Mouse (Mus musculus) liver, adult (tissue): Measurements from ENCODE around the gene Shisa9.

ENCODE experiments used
- GATA4 ChIP-seq: IDR thresholded peaks from 2 replicates; pipeline ENCODE4 v1.6.1; 2014; ENCODE audit warnings: mild to moderate bottlenecking, low read length; ENCODE audit not compliant: insufficient replicate concordance

The Shisa9 gene

DNA sequence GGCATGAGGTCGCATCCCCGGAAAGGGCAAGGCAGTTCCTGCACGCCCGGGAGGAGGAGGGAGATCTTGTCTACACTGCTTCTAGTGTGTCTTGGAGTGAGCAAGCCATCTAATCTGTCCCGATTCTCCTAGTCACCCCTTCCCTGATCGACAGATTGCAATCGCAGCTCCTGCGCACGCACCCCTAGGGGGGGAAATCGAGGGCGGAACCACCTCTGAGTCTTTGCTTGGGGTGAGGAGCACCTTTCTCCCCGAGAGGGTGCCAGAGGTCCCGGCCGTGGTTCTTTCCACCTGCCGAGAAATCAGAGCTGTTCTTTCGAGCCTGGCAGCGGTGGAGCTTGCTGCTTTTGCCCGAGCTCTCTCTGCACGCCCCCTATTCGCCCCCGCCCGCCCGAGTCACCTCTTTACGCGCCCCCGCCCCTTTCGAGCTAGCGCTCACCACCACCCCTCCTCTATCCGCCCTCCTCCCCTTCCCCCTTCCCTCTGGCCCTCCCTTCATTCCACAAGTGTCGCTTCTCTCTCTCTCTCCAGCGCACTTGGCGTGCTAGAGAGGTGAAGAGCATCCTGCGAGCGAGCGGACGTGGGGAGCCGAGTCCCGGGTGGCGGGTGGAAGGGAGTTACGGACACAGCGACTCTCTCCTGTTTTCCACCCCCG lies at the start of gene Shisa9:
TSS of gene Shisa9 (plus strand) at position 498 of the 655 bp plus-strand sequence.
- no peak for TF ChIP-seq GATA4

- TF ChIP-seq GATA4 = no peak
Observed at GRCm38 (mm10) chr16:11940477-11940876, 43.4 kb upstream of the Shisa9 start.

DNA sequence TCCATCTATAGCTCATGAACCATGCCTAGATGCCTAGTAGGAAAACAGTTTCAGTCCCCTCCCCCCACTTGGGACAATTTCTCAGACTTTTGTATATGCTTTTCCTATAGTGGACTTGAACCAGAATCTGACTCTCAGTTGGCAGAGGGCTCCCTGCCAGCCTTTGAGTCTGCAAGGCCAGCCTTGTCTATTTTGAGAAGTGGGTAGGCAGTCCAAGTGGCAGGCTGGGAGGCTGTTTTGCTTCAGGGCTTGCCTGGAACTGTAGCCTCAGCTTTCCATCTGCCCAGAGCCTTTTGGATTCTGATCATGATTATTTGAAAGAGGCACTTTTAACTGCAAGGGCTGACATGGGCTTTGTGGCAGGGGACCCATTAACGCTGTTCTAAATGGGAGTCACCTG lies 23.2 kb upstream of the Shisa9 start:
- no peak for TF ChIP-seq GATA4

GRCm38 (mm10) chr16:11966041-11966440 lies 17.9 kb upstream of the Shisa9 start:
- TF ChIP-seq GATA4 = no peak

GRCm38 (mm10) chr16:11967579-11967978 lies 16.3 kb upstream of the Shisa9 start:
- no peak for TF ChIP-seq GATA4

DNA sequence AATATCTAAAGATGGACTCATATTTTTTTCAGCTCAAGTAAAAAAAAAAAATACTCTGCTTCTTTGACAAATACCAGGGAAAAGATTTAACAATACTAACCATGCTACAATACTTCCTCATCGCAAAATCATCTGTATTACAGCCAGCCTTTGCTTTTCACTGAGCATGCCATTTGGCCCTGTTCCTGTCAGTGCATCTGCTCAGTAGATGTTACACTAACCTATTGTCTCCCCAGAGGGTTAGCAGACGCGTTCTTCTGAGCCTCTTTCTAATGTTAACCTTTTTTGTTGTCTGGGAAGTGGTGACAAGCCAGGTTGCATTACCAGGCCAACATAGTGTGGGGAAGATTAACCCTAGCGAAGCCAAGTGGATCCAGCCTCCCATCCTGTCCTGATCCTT lies 10.2 kb upstream of the Shisa9 start:
- TF ChIP-seq GATA4 = no peak

DNA sequence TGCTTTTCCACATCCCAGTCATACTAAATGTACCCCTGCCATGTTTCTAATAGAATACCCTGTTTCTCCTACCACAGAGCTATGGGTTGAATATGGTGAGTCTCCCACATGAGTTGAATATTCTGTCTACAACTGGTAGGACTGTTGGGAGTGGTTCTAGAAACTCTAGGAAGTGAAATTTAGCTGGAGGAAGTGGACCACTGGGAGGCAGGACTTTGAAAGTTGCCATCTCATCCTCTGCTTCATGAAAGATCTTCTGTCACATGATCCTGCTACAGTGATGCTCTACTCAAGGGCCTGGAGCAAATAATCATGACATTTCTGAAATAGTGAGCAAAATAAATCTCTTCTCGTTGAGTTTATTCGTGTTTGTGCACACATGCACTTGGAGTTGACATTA lies 7.2 kb upstream of the Shisa9 start:
- TF ChIP-seq GATA4 = no peak

- TF ChIP-seq GATA4 = no peak
Observed at GRCm38 (mm10) chr16:11980764-11981163, 3.1 kb upstream of the Shisa9 start.

- TF ChIP-seq GATA4 = no peak
Observed at GRCm38 (mm10) chr16:11983106-11983615, 752 bp upstream of the Shisa9 start.

DNA sequence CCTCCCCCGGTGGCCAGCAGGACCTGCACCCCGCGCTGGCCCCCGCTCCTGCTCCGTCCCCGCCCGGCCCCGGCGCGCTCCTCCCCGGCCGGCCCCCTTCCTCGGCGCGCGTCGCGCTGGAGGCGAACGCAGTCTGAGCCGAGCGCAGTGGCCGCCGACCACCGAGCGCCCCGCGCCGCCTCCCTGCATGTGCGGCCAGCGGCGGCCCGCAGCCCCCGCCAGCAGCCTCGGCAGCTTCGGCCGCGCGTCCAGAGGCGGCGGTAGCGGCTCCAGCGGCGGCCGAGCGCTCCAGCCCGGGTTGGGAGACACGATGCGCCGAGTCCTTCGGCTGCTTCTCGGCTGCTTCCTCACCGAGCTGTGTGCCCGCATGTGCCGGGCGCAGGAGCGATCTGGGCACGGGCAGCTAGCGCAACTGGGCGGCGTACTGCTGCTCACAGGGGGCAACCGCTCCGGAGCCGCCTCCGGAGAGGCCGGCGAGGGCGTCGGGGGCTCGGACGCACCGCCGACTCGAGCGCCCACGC lies 418 bp downstream of the Shisa9 start:
- no peak for TF ChIP-seq GATA4

- TF ChIP-seq GATA4 = no peak
Observed at GRCm38 (mm10) chr16:11987056-11987455, 3.1 kb downstream of the Shisa9 start.

- no peak for TF ChIP-seq GATA4
Observed at GRCm38 (mm10) chr16:12005177-12005576, 21.3 kb downstream of the Shisa9 start.

DNA sequence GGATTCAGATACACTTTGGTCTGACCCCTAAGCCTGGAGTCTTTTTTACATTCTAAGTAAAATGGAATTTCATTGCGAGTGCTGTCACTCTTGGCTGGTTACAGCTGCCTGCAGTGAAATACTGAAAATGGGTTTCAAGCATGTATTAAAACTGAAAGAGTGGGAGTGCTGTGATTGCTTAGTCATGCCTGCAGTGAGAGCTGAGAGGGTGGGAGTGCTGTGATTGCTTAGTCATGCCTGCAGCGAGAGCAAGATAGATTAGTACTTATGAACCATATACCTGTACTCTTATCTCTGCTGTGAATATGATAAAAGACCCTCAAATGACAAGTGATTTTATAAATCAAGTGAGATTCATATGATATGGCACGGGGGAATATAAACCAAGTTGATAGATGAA lies 26.2 kb downstream of the Shisa9 start:
- TF ChIP-seq GATA4 = no peak

- TF ChIP-seq GATA4 = no peak
Observed at GRCm38 (mm10) chr16:12012747-12013146, 28.8 kb downstream of the Shisa9 start.

GRCm38 (mm10) chr16:12014523-12014922 lies 30.6 kb downstream of the Shisa9 start:
- no peak for TF ChIP-seq GATA4

DNA sequence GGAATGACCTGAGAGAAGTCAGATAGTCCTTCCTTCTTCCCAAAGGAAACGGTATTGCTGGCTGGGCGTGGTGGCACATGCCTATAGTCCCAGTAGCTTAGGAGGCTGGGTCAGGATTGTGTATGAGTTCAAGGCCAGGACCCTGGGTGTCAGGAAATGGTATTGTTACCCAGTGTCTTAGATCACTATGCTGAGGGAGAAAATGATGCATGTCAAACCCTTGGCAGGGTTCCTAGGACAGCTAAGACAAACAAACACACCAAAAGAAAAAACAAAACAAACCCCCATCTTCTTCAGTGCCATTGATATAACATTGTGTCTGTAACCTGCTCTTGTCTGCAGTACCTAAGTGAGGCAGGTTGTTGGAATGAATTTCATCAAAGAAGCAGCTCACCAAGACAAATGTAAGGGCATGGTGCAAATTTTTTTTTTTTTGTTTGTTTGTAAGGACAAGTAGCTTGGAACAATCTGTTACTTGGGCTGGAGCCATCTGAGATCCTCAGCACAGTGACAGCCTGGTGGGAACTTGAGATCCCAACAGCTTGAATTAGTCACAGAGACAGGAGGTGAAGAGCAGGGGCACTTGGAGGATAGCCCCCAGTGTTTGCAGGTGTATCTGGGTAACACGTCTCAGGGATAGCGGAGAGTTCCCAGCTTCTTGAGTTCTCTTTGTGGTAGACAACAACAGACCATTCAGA lies 34.2 kb downstream of the Shisa9 start:
- no peak for TF ChIP-seq GATA4
